ENCODE assay signal across 10 mouse cellular contexts in genomic region chr12:107960365-107960764, GRCm38 (mm10). TPM values are rescaled to one million over a fixed set of nuclear protein-coding genes. Genes with fewer than 3 reads are reported as not detected.
DNase-seq lines count a peak whose midpoint lies in the region; ATAC-seq and TF ChIP-seq lines count a peak whose summit lies in the region.
"Had no signal": no experiment of that assay in that cellular context is flagged by ENCODE, and none has a peak within 500 bp of the region (broad histone marks: within the 10 kb centered on the region; RNA-seq: fewer than 3 reads in every experiment).

No protein-coding gene starts in this region.

- no peaks in the 10 kb centered on the region for H3K27me3 ChIP-seq in lung, embryonic 14.5 days (ENCODE audit: insufficient read depth, low read length)
- no peaks in the 10 kb centered on the region for H3K27me3 ChIP-seq in forebrain, embryonic 13.5 days
- no peaks in the 10 kb centered on the region for H3K27me3 ChIP-seq in limb, embryonic 12.5 days

- DNase-seq in lung, embryonic 14.5 days, result no peak
- no peak for DNase-seq in lung, postnatal 4 days
- peak; percentile 32 for DNase-seq in yolk sac, embryonic 10.5 days (ENCODE audit: low spot score)
- no peak for DNase-seq in right cerebral cortex, postnatal 14 days
- DNase-seq in B cell, adult 2 months, result no peak
- DNase-seq: gastrocnemius, postnatal 36 days; right cerebral cortex, postnatal 4 days had no signal

- no peak overlapping the region for H3K9ac ChIP-seq in lung, embryonic 14.5 days
- 0 out of 2 replicates have a peak overlapping the region, but pooled peaks have one; percentile 26 for H3K9ac ChIP-seq in forebrain, embryonic 13.5 days
- no peak overlapping the region for H3K9ac ChIP-seq in limb, embryonic 12.5 days (replicated peaks)
- H3K9ac ChIP-seq: liver, embryonic 14.5 days had no signal

- H3K4me1 ChIP-seq in lung, embryonic 14.5 days (ENCODE audit: insufficient read depth), result 0 out of 2 replicates have a peak, but pooled peaks cover 4% of the 10 kb centered on the region
- H3K4me1 ChIP-seq in forebrain, embryonic 13.5 days, result peaks cover 79% of the 10 kb centered on the region
- H3K4me1 ChIP-seq in limb, embryonic 12.5 days (replicated peaks), result peaks cover 70% of the 10 kb centered on the region

- H3K9me3 ChIP-seq in lung, embryonic 14.5 days (ENCODE audit: low read depth, low read length), result no peaks in the 10 kb centered on the region
- no peaks in the 10 kb centered on the region for H3K9me3 ChIP-seq in forebrain, embryonic 13.5 days (replicated peaks)
- no peaks in the 10 kb centered on the region for H3K9me3 ChIP-seq in limb, embryonic 12.5 days

- TF ChIP-seq CTCF in lung, embryonic 14.5 days (IDR thresholded peaks at IDR 0.05; ENCODE audit: low read depth), result peak; percentile 41; the same call in 1 of the 2 replicates

- no peak overlapping the region for H3K4me2 ChIP-seq in lung, embryonic 14.5 days
- H3K4me2 ChIP-seq in forebrain, embryonic 13.5 days, result peak overlapping the region; percentile 32
- H3K4me2 ChIP-seq in limb, embryonic 12.5 days, result peak overlapping the region; percentile 45

- no peak overlapping the region for H3K27ac ChIP-seq in lung, embryonic 14.5 days (ENCODE audit: low read depth)
- H3K27ac ChIP-seq in forebrain, embryonic 13.5 days, result peak overlapping the region; percentile 75
- peak overlapping the region; percentile 75 for H3K27ac ChIP-seq in limb, embryonic 12.5 days
- H3K27ac ChIP-seq: liver, embryonic 14.5 days had no signal

- 59% methylated on average over 14 of the region's 14 CpGs for WGBS in lung, embryonic 14.5 days
- WGBS in forebrain, embryonic 13.5 days, result 55% methylated on average over 14 of the region's 14 CpGs
- WGBS in limb, embryonic 12.5 days, result 19% methylated on average over 14 of the region's 14 CpGs

- ATAC-seq in lung, embryonic 14.5 days (ENCODE audit: insufficient read depth), result no peak
- ATAC-seq in forebrain, embryonic 13.5 days, result no peak
- no peak for ATAC-seq in limb, embryonic 12.5 days (ENCODE audit: insufficient number of reproducible peaks, insufficient read depth, low FRiP score, low TSS enrichment, low read depth)

- H3K4me3 ChIP-seq in lung, embryonic 14.5 days (ENCODE audit: low read depth, low read length), result no peak overlapping the region
- no peak overlapping the region for H3K4me3 ChIP-seq in forebrain, embryonic 13.5 days
- 0 out of 2 replicates have a peak overlapping the region, but pooled peaks have one; percentile 8 for H3K4me3 ChIP-seq in limb, embryonic 12.5 days (replicated peaks)

- no peaks in the 10 kb centered on the region for H3K36me3 ChIP-seq in lung, embryonic 14.5 days (ENCODE audit: insufficient read depth)
- H3K36me3 ChIP-seq in forebrain, embryonic 13.5 days (ENCODE audit: poor library complexity, severe bottlenecking), result no peaks in the 10 kb centered on the region
- H3K36me3 ChIP-seq in limb, embryonic 12.5 days, result no peaks in the 10 kb centered on the region

RNA-seq across cellular contexts. Expression of gene Bcl11b, which starts 43.0 kb away (rescaled TPM):
- polyA plus RNA-seq in lung, embryonic 14.5 days (2014; fragmentation: Nextera tagmentation; extraction: Ambion mirVana), result 4.0 and 4.4 TPM in 2 replicates
- 53.5 and 61.1 TPM in 2 replicates for polyA plus RNA-seq in forebrain, embryonic 13.5 days (2015; fragmentation: Nextera tagmentation; extraction: Ambion mirVana)
- 19.6 and 19.9 TPM in 2 replicates for polyA plus RNA-seq in limb, embryonic 12.5 days (2016; fragmentation: Nextera tagmentation; extraction: Ambion mirVana)
